Comparison of ENCODE assay signal across 9 mouse cellular contexts in genomic region chr6:120174028-120174601, GRCm38 (mm10).
DNase-seq lines count a peak whose midpoint lies in the region; ATAC-seq and TF ChIP-seq lines count a peak whose summit lies in the region.
"Had no signal": no experiment of that assay in that cellular context is flagged by ENCODE, and none has a peak within 500 bp of the region (broad histone marks: within the 10 kb centered on the region; RNA-seq: fewer than 3 reads in every experiment).

No protein-coding gene starts in this region.

- H3K27me3 ChIP-seq in midbrain, embryonic 12.5 days = no peaks in the 10 kb centered on the region
- no peaks in the 10 kb centered on the region for H3K27me3 ChIP-seq in midbrain, embryonic 13.5 days
- H3K27me3 ChIP-seq in liver, embryonic 11.5 days (replicated peaks; ENCODE audit: control insufficient read depth, insufficient read depth, low read length) = no peaks in the 10 kb centered on the region
- H3K27me3 ChIP-seq in stomach, postnatal 0 days (ENCODE audit: control insufficient read depth, insufficient read depth, low read length) = no peaks in the 10 kb centered on the region

- no peak overlapping the region for H3K4me3 ChIP-seq in midbrain, embryonic 12.5 days
- H3K4me3 ChIP-seq in midbrain, embryonic 13.5 days (replicated peaks) = no peak overlapping the region
- no peak overlapping the region; the same call in 1 of the 2 replicates for H3K4me3 ChIP-seq in liver, embryonic 11.5 days (ENCODE audit: low read depth, low read length)
- no peak overlapping the region for H3K4me3 ChIP-seq in stomach, postnatal 0 days (ENCODE audit: low read depth, low read length)
- H3K4me3 ChIP-seq: midbrain, embryonic 10.5 days had no signal

- 0 out of 2 replicates have a peak overlapping the region, but pooled peaks have one; percentile 39 for H3K9ac ChIP-seq in midbrain, embryonic 12.5 days (replicated peaks)
- H3K9ac ChIP-seq in midbrain, embryonic 13.5 days (replicated peaks) = no peak overlapping the region
- H3K9ac ChIP-seq in liver, embryonic 11.5 days (ENCODE audit: low read depth, low read length) = peak overlapping the region; percentile 65
- no peak overlapping the region for H3K9ac ChIP-seq in stomach, postnatal 0 days (ENCODE audit: low read length)

- ATAC-seq in frontal cortex, adult (ENCODE audit: low TSS enrichment) = 0 out of 2 replicates have a peak, but pooled peaks have one; percentile 20
- ATAC-seq in midbrain, embryonic 12.5 days (ENCODE audit: low FRiP score, low read depth) = no peak
- no peak for ATAC-seq in midbrain, embryonic 13.5 days
- peak; percentile 40 for ATAC-seq in liver, embryonic 11.5 days (replicated peaks; ENCODE audit: low FRiP score)
- peak; percentile 51; the same call in 1 of the 2 replicates for ATAC-seq in stomach, postnatal 0 days (ENCODE audit: low FRiP score, low TSS enrichment)

- no peak for TF ChIP-seq EP300 in stomach, postnatal 0 days (optimal IDR thresholded peaks at IDR 0.05)

- no peaks in the 10 kb centered on the region for H3K36me3 ChIP-seq in midbrain, embryonic 12.5 days
- H3K36me3 ChIP-seq in midbrain, embryonic 13.5 days = no peaks in the 10 kb centered on the region
- no peaks in the 10 kb centered on the region for H3K36me3 ChIP-seq in liver, embryonic 11.5 days (ENCODE audit: control insufficient read depth, insufficient read depth, low read length)
- H3K36me3 ChIP-seq in stomach, postnatal 0 days (ENCODE audit: control insufficient read depth, insufficient read depth, low read length) = no peaks in the 10 kb centered on the region
- H3K36me3 ChIP-seq: midbrain, embryonic 10.5 days had no signal

- 87% methylated on average over 6 of the region's 6 CpGs for WGBS in midbrain, embryonic 12.5 days
- 89% methylated on average over 6 of the region's 6 CpGs for WGBS in midbrain, embryonic 13.5 days
- 47% methylated on average over 6 of the region's 6 CpGs for WGBS in liver, embryonic 11.5 days
- WGBS in stomach, postnatal 0 days = 54% methylated on average over 6 of the region's 6 CpGs

- H3K27ac ChIP-seq in midbrain, embryonic 12.5 days (replicated peaks) = no peak overlapping the region; the same call in 1 of the 2 replicates
- H3K27ac ChIP-seq in midbrain, embryonic 13.5 days = no peak overlapping the region
- peak overlapping the region; percentile 98 for H3K27ac ChIP-seq in liver, embryonic 11.5 days (ENCODE audit: low read depth, low read length)
- H3K27ac ChIP-seq in stomach, postnatal 0 days (replicated peaks) = peak overlapping the region; percentile 67

- no peaks in the 10 kb centered on the region for H3K4me1 ChIP-seq in midbrain, embryonic 12.5 days
- H3K4me1 ChIP-seq in midbrain, embryonic 13.5 days (replicated peaks) = no peaks in the 10 kb centered on the region
- peaks cover 25% of the 10 kb centered on the region for H3K4me1 ChIP-seq in liver, embryonic 11.5 days (replicated peaks; ENCODE audit: control insufficient read depth, insufficient read depth, low read length)
- no peaks in the 10 kb centered on the region for H3K4me1 ChIP-seq in stomach, postnatal 0 days (replicated peaks; ENCODE audit: control insufficient read depth, insufficient read depth)

- H3K9me3 ChIP-seq in midbrain, embryonic 12.5 days = no peaks in the 10 kb centered on the region
- no peaks in the 10 kb centered on the region for H3K9me3 ChIP-seq in midbrain, embryonic 13.5 days
- H3K9me3 ChIP-seq in liver, embryonic 11.5 days (ENCODE audit: control insufficient read depth, low read length) = no peaks in the 10 kb centered on the region
- H3K9me3 ChIP-seq in stomach, postnatal 0 days (ENCODE audit: control insufficient read depth, low read length) = no peaks in the 10 kb centered on the region
- H3K9me3 ChIP-seq: midbrain, embryonic 10.5 days had no signal

- no peak for DNase-seq in frontal cortex, postnatal 36 days (ENCODE audit: low spot score in 2 of 2)
- no peak for DNase-seq in liver, embryonic 11.5 days (ENCODE audit: low spot score)
- DNase-seq in stomach, postnatal 0 days (ENCODE audit: low spot score) = no peak
- DNase-seq in ovary, postnatal 14 days (ENCODE audit: low spot score) = no peak
- no peak for DNase-seq in thymus, postnatal 14 days

- no peak overlapping the region for H3K4me2 ChIP-seq in midbrain, embryonic 12.5 days (replicated peaks)
- no peak overlapping the region for H3K4me2 ChIP-seq in midbrain, embryonic 13.5 days (replicated peaks)
- H3K4me2 ChIP-seq in liver, embryonic 11.5 days = peak overlapping the region; percentile 57
- H3K4me2 ChIP-seq in stomach, postnatal 0 days (replicated peaks; ENCODE audit: low read depth) = no peak overlapping the region

- no peak for TF ChIP-seq CTCF in stomach, postnatal 0 days (IDR thresholded peaks at IDR 0.05; ENCODE audit: low read depth)

Comparison
In these comparisons a context has a peak if more than half of its experiments do, and no peak if none do; other contexts are left out.
1. H3K9ac ChIP-seq: peak in midbrain, embryonic 12.5 days (single experiment) and liver, embryonic 11.5 days (single experiment); none in midbrain, embryonic 13.5 days (single experiment) and stomach, postnatal 0 days (single experiment).
2. ATAC-seq: peak in frontal cortex, adult (single experiment), liver, embryonic 11.5 days (single experiment) and stomach, postnatal 0 days (single experiment); none in midbrain, embryonic 12.5 days (single experiment) and midbrain, embryonic 13.5 days (single experiment).
3. H3K27ac ChIP-seq: peak in liver, embryonic 11.5 days (single experiment) and stomach, postnatal 0 days (single experiment); none in midbrain, embryonic 12.5 days (single experiment) and midbrain, embryonic 13.5 days (single experiment).